Mouse (Mus musculus): Measurements from ENCODE around the gene Stk17b. TPM values are rescaled to one million over a fixed set of nuclear protein-coding genes. Genes with fewer than 3 reads are reported as not detected.

The Stk17b gene
- total RNA-seq (2012; rRNA removed) (6.4 and 8.6 TPM in 2 replicates), polyA plus RNA-seq (2012; ENCODE audit: insufficient read depth in 1 of 2, insufficient read length in 2 of 2, low read depth in 1 of 2, low replicate concordance in 2 of 2, missing spikeins in 1 of 2) (1 to 10 TPM in 1 of 2 experiments, not detected in 1; 8.0 TPM)

- peak within 1 kb of the TSS; percentile 53 for H3K27ac ChIP-seq (ENCODE audit: control insufficient read depth, low read depth, low read length)
- peak; percentile 94 for DNase-seq (ENCODE audit: low read depth, low spot score)
- no peaks in the 10 kb centered on the region for H3K27me3 ChIP-seq (ENCODE audit: control insufficient read depth in 1 of 2, insufficient read depth in 2 of 2, low read length in 2 of 2)
- peaks cover 0 to 17% of the 10 kb centered on the region in 2 experiments; a peak in 2 of 4 replicates for H3K36me3 ChIP-seq (ENCODE audit: control insufficient read depth in 1 of 2, insufficient read depth in 2 of 2, low read length in 2 of 2)
- TF ChIP-seq RCOR1 (IDR thresholded peaks at IDR 0.05; ENCODE audit: low read depth, low read length) (no peak), RAD21 (IDR thresholded peaks at IDR 0.05; ENCODE audit: low read depth, low read length) (no peak), BHLHE40 (IDR thresholded peaks at IDR 0.05; ENCODE audit: borderline replicate concordance, low read depth, low read length) (peak; percentile 39; the same call in 1 of the 2 replicates), GATA1 (IDR thresholded peaks at IDR 0.05; ENCODE audit: low read depth, low read length) (no peak), MYB (IDR thresholded peaks at IDR 0.05; ENCODE audit: low read depth, low read length) (no peak), EP300 (IDR thresholded peaks at IDR 0.05; ENCODE audit: low read depth in 1 of 2, low read length in 2 of 2) (no peak), ETS1 (IDR thresholded peaks at IDR 0.05; ENCODE audit: low read depth, low read length) (no peak), MAFK (IDR thresholded peaks at IDR 0.05; ENCODE audit: borderline replicate concordance, low read depth, low read length) (no peak), MEF2A (IDR thresholded peaks at IDR 0.05; ENCODE audit: extremely low read depth, insufficient replicate concordance, low read depth, low read length, poor library complexity, severe bottlenecking) (no peak), CHD2 (IDR thresholded peaks at IDR 0.05; ENCODE audit: low read length) (no peak), NELFE (IDR thresholded peaks at IDR 0.05; ENCODE audit: low read depth, low read length) (peak; percentile 87), SIN3A (IDR thresholded peaks at IDR 0.05; ENCODE audit: low read length) (no peak; the same call in none of the 2 replicates), TAL1 (IDR thresholded peaks at IDR 0.05; ENCODE audit: low read length) (no peak), UBTF (IDR thresholded peaks at IDR 0.05; ENCODE audit: borderline replicate concordance, insufficient read depth, low read depth, low read length) (no peak), E2F4 (IDR thresholded peaks at IDR 0.05; ENCODE audit: borderline replicate concordance, low read depth, low read length) (no peak), CHD1 (IDR thresholded peaks at IDR 0.05; ENCODE audit: low read depth, low read length) (no peak), MXI1 (IDR thresholded peaks at IDR 0.05; ENCODE audit: low read depth, low read length) (peak; percentile 80; the same call in 1 of the 2 replicates), TCF12 (IDR thresholded peaks at IDR 0.05; ENCODE audit: low read depth, low read length) (no peak), HCFC1 (IDR thresholded peaks at IDR 0.05; ENCODE audit: low read depth, low read length) (peak; percentile 58), POLR2A (IDR thresholded peaks at IDR 0.05; ENCODE audit: control insufficient read depth in 1 of 2, insufficient read depth in 1 of 2, low read depth in 1 of 2, low read length in 2 of 2, poor library complexity in 1 of 2) (peak; percentile 90 to 92), POLR2AphosphoS2 (IDR thresholded peaks at IDR 0.05; ENCODE audit: low read length) (peak; percentile 81; the same call in 1 of the 2 replicates), USF1 (IDR thresholded peaks at IDR 0.05; ENCODE audit: low read depth, low read length) (peak; percentile 87), ZMIZ1 (IDR thresholded peaks at IDR 0.05; ENCODE audit: low read depth, low read length) (peak; percentile 86), USF2 (IDR thresholded peaks at IDR 0.05; ENCODE audit: borderline replicate concordance in 1 of 2, insufficient read depth in 1 of 2, low read depth in 1 of 2, low read length in 2 of 2) (0 out of 4 replicates have a peak, but pooled peaks of 1 of the 2 experiments have one; percentile 31), TBP (IDR thresholded peaks at IDR 0.05; ENCODE audit: low read depth, low read length) (peak; percentile 76), ZKSCAN1 (IDR thresholded peaks at IDR 0.05; ENCODE audit: low read depth, low read length) (no peak)
- H3K79me2 ChIP-seq (ENCODE audit: control insufficient read depth, insufficient read depth, low read length, poor library complexity): peaks cover 16% of the 10 kb centered on the region
- peak within 1 kb of the TSS; percentile 89 for H3K9ac ChIP-seq (ENCODE audit: control insufficient read depth, low read depth, low read length, poor library complexity, severe bottlenecking)
- H3K4me1 ChIP-seq (ENCODE audit: control insufficient read depth in 1 of 2, insufficient read depth in 2 of 2, low read length in 2 of 2): peaks cover 5 to 14% of the 10 kb centered on the region in 2 experiments
- H3K4me3 ChIP-seq (ENCODE audit: control insufficient read depth in 1 of 2, insufficient read depth in 1 of 2, low read depth in 2 of 2, low read length in 2 of 2): peak within 1 kb of the TSS; percentile 92 to 96
- H3K9me3 ChIP-seq (replicated peaks; ENCODE audit: insufficient read depth, low read length): no peaks in the 10 kb centered on the region
Observed at GRCm38 (mm10) chr1:53784721-53785418, at the start of gene Stk17b. Gene Stk17b (minus strand): TSS chr1:53785224.
